Mouse (Mus musculus) MEL (cell line): ENCODE measurements around the gene Gm12184. TPM values are rescaled to one million over a fixed set of nuclear protein-coding genes. Genes with fewer than 3 reads are reported as not detected.
"Not testable (repeated sequence)": the region's sequence is repeated elsewhere in the genome, so short reads cannot be mapped to it uniquely, and the experiment has no call there.

Experiments used
- DNase-seq: peaks from one replicate; pipeline ENCODE4 v3.0.0; 2011; ENCODE audit warnings: low read depth, low spot score
- H3K27ac ChIP-seq: 2 replicates; pipeline ENCODE4 v1.5.1; 2012; ENCODE audit warnings: low read depth, mild to moderate bottlenecking, control low read depth, low read length, moderate library complexity; ENCODE audit not compliant: control insufficient read depth
- H3K27me3 ChIP-seq, 2 experiments: fragments of 150-350 bp in 1 of 2; sonication (generic) in 1 of 2; 2 replicates each; pipeline ENCODE4 v1.6.1; 2012; ENCODE audit warnings: low read length in 2 of 2, mild to moderate bottlenecking in 2 of 2, improper control_type of control experiment in 1 of 2, moderate library complexity in 1 of 2; ENCODE audit not compliant: insufficient read depth in 2 of 2, control insufficient read depth in 1 of 2
- H3K36me3 ChIP-seq, 2 experiments: 2 replicates each; pipeline ENCODE4 v1.6.1; 2012 to 2014; ENCODE audit warnings: low read length in 2 of 2, improper control_type of control experiment in 1 of 2, inconsistent platforms in 1 of 2, mild to moderate bottlenecking in 1 of 2; ENCODE audit not compliant: insufficient read depth in 2 of 2, control insufficient read depth in 1 of 2
- H3K4me1 ChIP-seq, 2 experiments: fragments of 150-350 bp in 1 of 2; sonication (generic) in 1 of 2; 2 replicates each; pipeline ENCODE4 v1.6.1; 2012; ENCODE audit warnings: low read length in 2 of 2, improper control_type of control experiment in 1 of 2, mild to moderate bottlenecking in 1 of 2; ENCODE audit not compliant: insufficient read depth in 2 of 2, control insufficient read depth in 1 of 2
- H3K4me3 ChIP-seq, 2 experiments: fragments of 150-350 bp in 1 of 2; sonication (generic) in 1 of 2; 2 replicates each; pipeline ENCODE4 v1.5.1; 2012; ENCODE audit warnings: low read depth in 2 of 2, low read length in 2 of 2, mild to moderate bottlenecking in 2 of 2, moderate library complexity in 2 of 2, control low read depth in 1 of 2, improper control_type of control experiment in 1 of 2; ENCODE audit not compliant: control insufficient read depth in 1 of 2, insufficient read depth in 1 of 2
- H3K79me2 ChIP-seq: 2 replicates; pipeline ENCODE4 v1.6.1; 2012; ENCODE audit warnings: mild to moderate bottlenecking, low read length, moderate library complexity; ENCODE audit not compliant: control insufficient read depth, poor library complexity, insufficient read depth
- H3K9ac ChIP-seq: 2 replicates; pipeline ENCODE4 v1.6.1; 2012; ENCODE audit warnings: low read depth, mild to moderate bottlenecking, control low read depth, low read length, moderate library complexity; ENCODE audit not compliant: control insufficient read depth, poor library complexity, severe bottlenecking
- H3K9me3 ChIP-seq: fragments of 150-350 bp; sonication (generic); replicated peaks from 2 replicates; pipeline ENCODE4 v1.6.1; 2012; ENCODE audit warnings: mild to moderate bottlenecking, low read length, improper control_type of control experiment, moderate library complexity; ENCODE audit not compliant: insufficient read depth
- CTCF ChIP-seq, 3 experiments: IDR thresholded peaks in 2 of 3; conservative IDR thresholded peaks in 1 of 3; 2 replicates each; pipeline ENCODE4 v1.5.1; 2011 to 2012; ENCODE audit warnings: low read length in 3 of 3, low read depth in 2 of 3, mild to moderate bottlenecking in 2 of 3, improper control_type of control experiment in 1 of 3, inconsistent platforms in 1 of 3, mixed read lengths in 1 of 3, moderate library complexity in 1 of 3; ENCODE audit not compliant: control insufficient read depth in 1 of 3, insufficient read depth in 1 of 3, poor library complexity in 1 of 3, severe bottlenecking in 1 of 3
- E2F4 ChIP-seq: IDR thresholded peaks from 2 replicates; pipeline ENCODE4 v1.6.1; 2011; ENCODE audit warnings: low read depth, low read length, improper control_type of control experiment, borderline replicate concordance
- ELF1 ChIP-seq: IDR thresholded peaks from 2 replicates; pipeline ENCODE4 v1.6.1; 2014; ENCODE audit warnings: low read depth, mild to moderate bottlenecking, inconsistent platforms, low read length, improper control_type of control experiment, moderate library complexity
- ETS1 ChIP-seq: IDR thresholded peaks from 2 replicates; pipeline ENCODE4 v1.6.1; 2012; ENCODE audit warnings: low read depth, mild to moderate bottlenecking, inconsistent platforms, low read length, improper control_type of control experiment, moderate library complexity
- GABPA ChIP-seq: IDR thresholded peaks from 2 replicates; pipeline ENCODE4 v1.6.1; 2012; ENCODE audit warnings: low read depth, mild to moderate bottlenecking, inconsistent platforms, low read length, improper control_type of control experiment, moderate library complexity
- GATA1 ChIP-seq: IDR thresholded peaks from 2 replicates; pipeline ENCODE4 v1.6.1; 2011; ENCODE audit warnings: low read depth, low read length, improper control_type of control experiment
- JUND ChIP-seq: IDR thresholded peaks from 2 replicates; pipeline ENCODE4 v1.6.1; 2011; ENCODE audit warnings: low read depth, mild to moderate bottlenecking, improper control_type of control experiment, low read length
- MAFK ChIP-seq: IDR thresholded peaks from 2 replicates; pipeline ENCODE4 v1.6.1; 2011; ENCODE audit warnings: low read depth, mild to moderate bottlenecking, low read length, improper control_type of control experiment, borderline replicate concordance
- MAX ChIP-seq: IDR thresholded peaks from 2 replicates; pipeline ENCODE4 v1.6.1; 2011; ENCODE audit warnings: low read length, improper control_type of control experiment
- MAZ ChIP-seq: IDR thresholded peaks from 2 replicates; pipeline ENCODE4 v1.6.1; 2012; ENCODE audit warnings: low read depth, mild to moderate bottlenecking, inconsistent platforms, low read length, improper control_type of control experiment
- MXI1 ChIP-seq: IDR thresholded peaks from 2 replicates; pipeline ENCODE4 v1.6.1; 2011; ENCODE audit warnings: mild to moderate bottlenecking, low read depth, low read length, improper control_type of control experiment
- MYB ChIP-seq: IDR thresholded peaks from 2 replicates; pipeline ENCODE4 v1.6.1; 2011; ENCODE audit warnings: mild to moderate bottlenecking, low read depth, low read length, improper control_type of control experiment
- POLR2A ChIP-seq, 2 experiments: IDR thresholded peaks; 2 replicates each; pipeline ENCODE4 v1.6.1; 2011 to 2012; ENCODE audit warnings: low read length in 2 of 2, mild to moderate bottlenecking in 2 of 2, control low read depth in 1 of 2, improper control_type of control experiment in 1 of 2, low read depth in 1 of 2, moderate library complexity in 1 of 2; ENCODE audit not compliant: control insufficient read depth in 1 of 2, insufficient read depth in 1 of 2, poor library complexity in 1 of 2
- RCOR1 ChIP-seq: IDR thresholded peaks from 2 replicates; pipeline ENCODE4 v1.6.1; 2012; ENCODE audit warnings: low read depth, mild to moderate bottlenecking, inconsistent platforms, low read length, improper control_type of control experiment
- SIN3A ChIP-seq: IDR thresholded peaks from 2 replicates; pipeline ENCODE4 v1.6.1; 2012; ENCODE audit warnings: low read length, improper control_type of control experiment, inconsistent platforms
- TBP ChIP-seq: IDR thresholded peaks from 2 replicates; pipeline ENCODE4 v1.8.0; 2011; ENCODE audit warnings: low read depth, low read length, improper control_type of control experiment
- UBTF ChIP-seq: IDR thresholded peaks from 2 replicates; pipeline ENCODE4 v1.6.1; 2012; ENCODE audit warnings: low read depth, mild to moderate bottlenecking, inconsistent platforms, low read length, improper control_type of control experiment, moderate library complexity, borderline replicate concordance; ENCODE audit not compliant: insufficient read depth
- USF1 ChIP-seq: IDR thresholded peaks from 2 replicates; pipeline ENCODE4 v1.6.1; 2014; ENCODE audit warnings: low read depth, mild to moderate bottlenecking, inconsistent platforms, low read length, improper control_type of control experiment, moderate library complexity
- USF2 ChIP-seq, 2 experiments: IDR thresholded peaks; 2 replicates each; pipeline ENCODE4 v1.6.1; 2011 to 2012; ENCODE audit warnings: improper control_type of control experiment in 2 of 2, low read length in 2 of 2, borderline replicate concordance in 1 of 2, inconsistent platforms in 1 of 2, low read depth in 1 of 2, mild to moderate bottlenecking in 1 of 2; ENCODE audit not compliant: insufficient read depth in 1 of 2
- ZKSCAN1 ChIP-seq: IDR thresholded peaks from 2 replicates; pipeline ENCODE4 v1.6.1; 2012; ENCODE audit warnings: low read depth, mild to moderate bottlenecking, inconsistent platforms, low read length, improper control_type of control experiment, moderate library complexity
- ZNF384 ChIP-seq: IDR thresholded peaks from 2 replicates; pipeline ENCODE4 v1.6.1; 2012; ENCODE audit warnings: low read depth, mild to moderate bottlenecking, inconsistent platforms, low read length, improper control_type of control experiment
- polyA plus RNA-seq, 2 experiments: library from polyadenylated mRNA; stranded (reverse) in 1 of 2; unstranded in 1 of 2; fragments of >175 nt in 1 of 2; fragments of >200 nt in 1 of 2; gene quantifications; 2 replicates each; pipeline versions ENCODE4 v1.2.1 to v1.2.4; 2012; ENCODE audit warnings: low replicate concordance in 2 of 2, low read depth in 1 of 2; ENCODE audit not compliant: insufficient read length in 2 of 2, insufficient read depth in 1 of 2, missing spikeins in 1 of 2
- total RNA-seq: library from RNA; depleted of rRNA; stranded (reverse); fragments of 300-350 nt; gene quantifications from 2 replicates; pipeline ENCODE4 v1.2.3, GENCODE M21; 2012

Gm12184 gene
- total and polyA plus RNA-seq, 3 experiments: 10.9 to 15.3 TPM; not detected in 1

- TF ChIP-seq MYB: no peak
Measured at GRCm38 (mm10) chr11:48823536-48823972, 2.9 kb downstream of the Gm12184 start (continued).

GRCm38 (mm10) chr11:48822768-48823512 lies 3.5 kb downstream of the Gm12184 start:
- DNase-seq: no peak
- H3K4me3 ChIP-seq: peak overlapping the region; percentile 32 to 60
- TF ChIP-seq USF1 (0 out of 2 replicates have a peak, but pooled peaks have one; percentile 19), USF2 (IDR thresholded peaks at IDR 0.05; ENCODE audit: borderline replicate concordance in 1 of 2, insufficient read depth in 1 of 2, low read depth in 1 of 2, low read length in 2 of 2) (no peak), POLR2A (IDR thresholded peaks at IDR 0.05; ENCODE audit: control insufficient read depth in 1 of 2, insufficient read depth in 1 of 2, low read depth in 1 of 2, low read length in 2 of 2, poor library complexity in 1 of 2) (no peak), RCOR1 (no peak), ETS1 (no peak), CTCF (IDR thresholded peaks at IDR 0.05 in 2 of 3, conservative IDR thresholded peaks at IDR 0.05 in 1 of 3; ENCODE audit: control insufficient read depth in 1 of 3, insufficient read depth in 1 of 3, low read depth in 2 of 3, low read length in 3 of 3, poor library complexity in 1 of 3, severe bottlenecking in 1 of 3) (no peak), MAX (0 out of 2 replicates have a peak, but pooled peaks have one; percentile 32), ZKSCAN1 (no peak)
- no peaks in the 10 kb centered on the region for H3K27me3 ChIP-seq
- H3K9ac ChIP-seq: peak overlapping the region; percentile 55
- H3K36me3 ChIP-seq: peaks cover 0 to 28% of the 10 kb centered on the region in 2 experiments; a peak in 2 of 4 replicates
- no peak overlapping the region for H3K27ac ChIP-seq
- peaks cover 6 to 37% of the 10 kb centered on the region in 2 experiments for H3K4me1 ChIP-seq
- H3K79me2 ChIP-seq: no peaks in the 10 kb centered on the region; the same call in 1 of the 2 replicates
- H3K9me3 ChIP-seq: no peaks in the 10 kb centered on the region

- peaks cover 6 to 37% of the 10 kb centered on the region in 2 experiments for H3K4me1 ChIP-seq
- H3K27me3 ChIP-seq: not testable (repeated sequence)
Measured at GRCm38 (mm10) chr11:48821299-48821698, 5.2 kb downstream of the Gm12184 start.

GRCm38 (mm10) chr11:48820308-48820674 lies 6.2 kb downstream of the Gm12184 start:
- Histone ChIP-seq H3K27ac (peak overlapping the region; percentile 80), H3K27me3 (no peaks in the 10 kb centered on the region), H3K36me3 (peaks cover 0 to 31% of the 10 kb centered on the region in 2 experiments; a peak in 2 of 4 replicates), H3K9ac (peak overlapping the region; percentile 24), H3K9me3 (no peaks in the 10 kb centered on the region), H3K79me2 (peaks cover 15% of the 10 kb centered on the region), H3K4me3 (0 out of 4 replicates have a peak overlapping the region, but pooled peaks have one; percentile 2 to 5), H3K4me1 (peaks cover 6 to 45% of the 10 kb centered on the region in 2 experiments)
- peak; percentile 79 for DNase-seq
- TF ChIP-seq GABPA: no peak
- no peak for TF ChIP-seq MAFK
- TF ChIP-seq UBTF: no peak
- TF ChIP-seq MAZ: no peak
- no peak for TF ChIP-seq JUND
- TF ChIP-seq CTCF (IDR thresholded peaks at IDR 0.05 in 2 of 3, conservative IDR thresholded peaks at IDR 0.05 in 1 of 3; ENCODE audit: control insufficient read depth in 1 of 3, insufficient read depth in 1 of 3, low read depth in 2 of 3, low read length in 3 of 3, poor library complexity in 1 of 3, severe bottlenecking in 1 of 3): no peak
- TF ChIP-seq E2F4: no peak
- TF ChIP-seq ZNF384: no peak
- TF ChIP-seq SIN3A: peak; percentile 88
- TF ChIP-seq USF2 (IDR thresholded peaks at IDR 0.05; ENCODE audit: borderline replicate concordance in 1 of 2, insufficient read depth in 1 of 2, low read depth in 1 of 2, low read length in 2 of 2): no peak
- no peak; the same call in 1 of the 2 replicates for TF ChIP-seq MXI1
- no peak for TF ChIP-seq ELF1
- no peak for TF ChIP-seq GATA1
- no peak for TF ChIP-seq MAX

More at GRCm38 (mm10) chr11:48821299-48821698, 5.2 kb downstream of the Gm12184 start:
- TF ChIP-seq TBP: peak; percentile 71; the same call in 1 of the 2 replicates
- H3K9ac ChIP-seq, H3K27ac ChIP-seq, DNase-seq, H3K79me2 ChIP-seq, H3K9me3 ChIP-seq, H3K4me3 ChIP-seq: not testable (repeated sequence)
- peaks cover 0 to 28% of the 10 kb centered on the region in 2 experiments; a peak in 2 of 4 replicates for H3K36me3 ChIP-seq
